Mouse (Mus musculus) lung, adult 2 months (tissue): ENCODE results near the gene Pcgf5. TPM values are rescaled to one million over a fixed set of nuclear protein-coding genes. Genes with fewer than 3 reads are reported as not detected.

ENCODE experiments used
- DNase-seq: peaks from one replicate; pipeline ENCODE4 v3.0.0; 2022
- H3K4me1 ChIP-seq: fragments of 200-500 bp; 2 replicates; pipeline ENCODE4 v1.6.1; 2011; ENCODE audit warnings: low read length; ENCODE audit not compliant: control insufficient read depth, insufficient read depth
- H3K4me3 ChIP-seq: fragments of 200-500 bp; replicated peaks from 2 replicates; pipeline ENCODE3; 2011; ENCODE audit warnings: low read depth, mild to moderate bottlenecking, control low read depth, low read length; ENCODE audit errors: extremely low read depth
- CTCF ChIP-seq: fragments of 200-500 bp; IDR thresholded peaks from 2 replicates; pipeline ENCODE4 v1.5.1; 2011; ENCODE audit warnings: mild to moderate bottlenecking, low read length, control low read depth; ENCODE audit not compliant: insufficient read depth
- POLR2A ChIP-seq: fragments of 200-500 bp; IDR thresholded peaks from 2 replicates; pipeline ENCODE4 v1.6.1; 2011; ENCODE audit warnings: low read depth, mild to moderate bottlenecking, control low read depth, low read length, borderline replicate concordance; ENCODE audit errors: extremely low read depth
- WGBS: fragments of 180-500 bp; shearing (Covaris S2); methylation state at CpG from one replicate; pipeline ENCODE4 v1.1.7; 2018; 5-methylcytosine and 5-hydroxymethylcytosine counted together
- polyA plus RNA-seq: library from polyadenylated mRNA; depleted of rRNA; stranded (reverse); fragments of >200 nt; gene quantifications from 2 replicates; pipeline ENCODE4 v1.2.3, GENCODE M21; 2012; rRNA removed

The Pcgf5 gene
- polyA plus RNA-seq, 1 experiment = 8.7 TPM

- DNase-seq = no peak
- Histone ChIP-seq H3K4me3 (no peak overlapping the region), H3K4me1 (no peaks in the 10 kb centered on the region)
- 93% methylated on average over 2 of the region's 2 CpGs for WGBS
- TF ChIP-seq CTCF (no peak), POLR2A (no peak)
Measured at GRCm38 (mm10) chr19:36504716-36505115, 156.6 kb downstream of the Pcgf5 start.

Other genes starting within 250 kb of the Pcgf5 start
- gene Ankrd1, start 228.2 kb upstream of the Pcgf5 start, polyA plus RNA-seq = 8.3 and 16.0 TPM in 2 replicates
- 0.40 and 0.57 TPM in 2 replicates for gene Hectd2, start 206.3 kb downstream of the Pcgf5 start, polyA plus RNA-seq